Mouse (Mus musculus): Measurements from ENCODE around the gene Phc3.

DNA sequence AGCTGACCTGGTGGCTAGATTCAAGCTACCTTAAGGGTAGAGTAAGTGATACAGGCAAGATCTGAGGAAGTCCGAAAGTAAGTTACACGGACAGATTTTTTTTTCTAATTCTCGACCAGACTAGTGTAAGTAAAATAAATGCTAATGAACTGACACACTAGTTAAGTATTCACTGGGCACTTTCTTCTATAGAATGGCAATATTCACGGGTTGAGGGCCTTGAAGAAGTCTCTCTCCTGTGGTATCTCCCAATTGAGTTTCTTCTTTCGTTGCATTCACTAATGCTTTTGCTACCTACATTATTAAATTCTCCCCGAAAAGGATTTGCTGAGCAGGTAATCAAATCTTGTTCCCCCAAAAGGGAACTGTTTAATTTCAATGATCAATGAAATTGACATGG is 25.6 kb upstream of the Phc3 start:
- no peak for TF ChIP-seq CTCF (IDR thresholded peaks at IDR 0.05)
- no peak for TF ChIP-seq EP300 (IDR thresholded peaks at IDR 0.05)

Measured in lung, postnatal 0 days (tissue).